Mouse (Mus musculus) liver, embryonic 13.5 days (tissue): ENCODE data around the gene Carns1. TPM values are rescaled to one million over a fixed set of nuclear protein-coding genes. Genes with fewer than 3 reads are reported as not detected.
A peak's percentile ranks its signal among the peaks of the same experiment; 100 is the strongest.

Experiments
- ATAC-seq: fragments of 200-750 bp; cut with Nextera tagmentation; 2 replicates; pipeline ENCODE4 v1.8.0; 2017; ENCODE audit warnings: low read depth, mild to moderate bottlenecking, moderate number of reproducible peaks, moderate library complexity
- DNase-seq: peaks from one replicate; pipeline ENCODE4 v3.0.0; 2022
- H3K27ac ChIP-seq: fragments of 300-500 bp; sonication (generic); 2 replicates; pipeline ENCODE4 v1.5.1; 2015; ENCODE audit warnings: moderate library complexity, mild to moderate bottlenecking, inconsistent platforms
- H3K27me3 ChIP-seq: fragments of 300-500 bp; sonication (generic); 2 replicates; pipeline ENCODE4 v1.6.1; 2015; ENCODE audit warnings: mild to moderate bottlenecking, inconsistent platforms
- H3K36me3 ChIP-seq: fragments of 300-500 bp; sonication (generic); 2 replicates; pipeline ENCODE4 v1.6.1; 2015; ENCODE audit warnings: mild to moderate bottlenecking, inconsistent platforms
- H3K4me1 ChIP-seq: fragments of 300-500 bp; sonication (generic); replicated peaks from 2 replicates; pipeline ENCODE4 v1.6.1; 2015; ENCODE audit warnings: inconsistent platforms
- H3K4me2 ChIP-seq: fragments of 300-500 bp; sonication (generic); 2 replicates; pipeline ENCODE4 v1.6.1; 2015; ENCODE audit warnings: inconsistent platforms, mild to moderate bottlenecking, moderate library complexity
- H3K4me3 ChIP-seq: fragments of 300-500 bp; sonication (generic); replicated peaks from 2 replicates; pipeline ENCODE4 v1.5.1; 2015; ENCODE audit warnings: mild to moderate bottlenecking, inconsistent platforms
- H3K9ac ChIP-seq: fragments of 300-500 bp; sonication (generic); 2 replicates; pipeline ENCODE4 v1.6.1; 2015; ENCODE audit warnings: mild to moderate bottlenecking, inconsistent platforms
- H3K9me3 ChIP-seq: fragments of 300-500 bp; sonication (generic); replicated peaks from 2 replicates; pipeline ENCODE4 v1.6.1; 2016; ENCODE audit warnings: inconsistent platforms
- WGBS: fragments of 180-500 bp; shearing (Covaris S2); methylation state at CpG from one replicate; pipeline ENCODE4 v1.1.7; 2015; ENCODE audit not compliant: insufficient replicate concordance; 5-methylcytosine and 5-hydroxymethylcytosine counted together
- microRNA-seq: library from miRNA; unstranded; fragments of <30 nt; microRNA quantifications from one replicate; pipeline ENCODE4, GENCODE M21; 2016
- polyA plus RNA-seq: library from polyadenylated mRNA; unstranded; fragments of >200 nt; fragmentation: Nextera tagmentation; extraction: Ambion mirVana; gene quantifications from 2 replicates; pipeline ENCODE4 v1.2.1, GENCODE M21; 2015

The Carns1 gene
- polyA plus RNA-seq, 1 experiment from 2014 or later: 0.43 TPM

GRCm38 (mm10) chr19:4114551-4114950 is 60.7 kb downstream of the Carns1 start:
- DNase-seq (no peak), ATAC-seq (no peak)
- no peak overlapping the region for H3K4me3 ChIP-seq
- peak overlapping the region; percentile 63; the same call in 1 of the 2 replicates for H3K9ac ChIP-seq
- H3K4me2 ChIP-seq: peak overlapping the region; percentile 51
- no peaks in the 10 kb centered on the region for H3K27me3 ChIP-seq
- peaks cover 36% of the 10 kb centered on the region for H3K4me1 ChIP-seq
- H3K36me3 ChIP-seq: peaks cover 55% of the 10 kb centered on the region
- 76% methylated on average over 10 of the region's 10 CpGs for WGBS
- H3K27ac ChIP-seq: peak overlapping the region; percentile 74; the same call in 1 of the 2 replicates
- H3K9me3 ChIP-seq: no peaks in the 10 kb centered on the region

Small RNAs within 50 kb of the gene (microRNA-seq; reads per million reads assigned to microRNA genes)
- gene Gm26115: not detected

Other genes starting within 250 kb of the Carns1 start
- 3.3 and 3.7 TPM in 2 replicates for gene Aldh3b1, start 245.7 kb downstream of the Carns1 start, polyA plus RNA-seq
- gene Unc93b1, start 240.3 kb downstream of the Carns1 start, polyA plus RNA-seq: 17.6 and 18.3 TPM in 2 replicates
- not detected in 2 replicates for gene Aldh3b3, start 216.8 kb downstream of the Carns1 start, polyA plus RNA-seq
- 0.30 and 0.45 TPM in 2 replicates for gene Aldh3b2, start 203.2 kb downstream of the Carns1 start, polyA plus RNA-seq
- gene Acy3, start 188.9 kb downstream of the Carns1 start, polyA plus RNA-seq: 9.5 and 10.2 TPM in 2 replicates
- 0.47 and 0.54 TPM in 2 replicates for gene Tbx10, start 182.7 kb downstream of the Carns1 start, polyA plus RNA-seq
- 13.8 and 15.9 TPM in 2 replicates for gene Nudt8, start 174.9 kb downstream of the Carns1 start, polyA plus RNA-seq
- gene Gm49405, start 174.9 kb downstream of the Carns1 start, polyA plus RNA-seq: 0.55 and 0.59 TPM in 2 replicates
- 0.80 and 0.82 TPM in 2 replicates for gene Doc2g, start 172.2 kb downstream of the Carns1 start, polyA plus RNA-seq
- 171 and 174 TPM in 2 replicates for gene Ndufv1, start 162.7 kb downstream of the Carns1 start, polyA plus RNA-seq
- gene Gstp1, start 137.5 kb downstream of the Carns1 start, polyA plus RNA-seq: 629 and 652 TPM in 2 replicates
- 7.7 and 11.2 TPM in 2 replicates for gene Gstp2, start 129.5 kb downstream of the Carns1 start, polyA plus RNA-seq
- 28.0 and 28.3 TPM in 2 replicates for gene Gstp3, start 115.9 kb downstream of the Carns1 start, polyA plus RNA-seq
- 0.43 and 0.67 TPM in 2 replicates for gene Cabp2, start 93.9 kb downstream of the Carns1 start, polyA plus RNA-seq
- 94.3 and 94.7 TPM in 2 replicates for gene Cdk2ap2, start 78.3 kb downstream of the Carns1 start, polyA plus RNA-seq
- gene Pitpnm1, start 75.5 kb downstream of the Carns1 start, polyA plus RNA-seq: 2.8 and 3.1 TPM in 2 replicates
- 37.7 and 38.9 TPM in 2 replicates for gene Aip, start 49.6 kb downstream of the Carns1 start, polyA plus RNA-seq
- gene Gpr152, start 35.7 kb downstream of the Carns1 start, polyA plus RNA-seq: 0.02 TPM in 1 of 2 replicates, not detected in the other
- 0.07 and 0.13 TPM in 2 replicates for gene Cabp4, start 31.4 kb downstream of the Carns1 start, polyA plus RNA-seq
- gene Coro1b, start 26.9 kb downstream of the Carns1 start, polyA plus RNA-seq: 70.7 and 72.6 TPM in 2 replicates
- 18.8 and 21.3 TPM in 2 replicates for gene Ptprcap, start 21.9 kb downstream of the Carns1 start, polyA plus RNA-seq
- gene Rps6kb2, start 12.1 kb downstream of the Carns1 start, polyA plus RNA-seq: 30.0 and 34.2 TPM in 2 replicates
- 3.7 TPM in 2 replicates for gene Tbc1d10c, start 15.8 kb upstream of the Carns1 start, polyA plus RNA-seq
- gene Ppp1ca, start 16.6 kb upstream of the Carns1 start, polyA plus RNA-seq: 517 and 527 TPM in 2 replicates
- 17.4 and 20.7 TPM in 2 replicates for gene Rad9a, start 26.2 kb upstream of the Carns1 start, polyA plus RNA-seq
- gene Clcf1, start 38.8 kb upstream of the Carns1 start, polyA plus RNA-seq: 0.35 and 0.46 TPM in 2 replicates
- not detected in 2 replicates for gene AC109138.7, start 38.9 kb upstream of the Carns1 start, polyA plus RNA-seq
- gene Pold4, start 56.4 kb upstream of the Carns1 start, polyA plus RNA-seq: 8.3 and 12.3 TPM in 2 replicates
- gene Ssh3, start 93.7 kb upstream of the Carns1 start, polyA plus RNA-seq: 1.3 and 1.7 TPM in 2 replicates
- 0.57 and 0.74 TPM in 2 replicates for gene Ankrd13d, start 107.7 kb upstream of the Carns1 start, polyA plus RNA-seq
- gene Grk2, start 130.7 kb upstream of the Carns1 start, polyA plus RNA-seq: 10.1 and 10.3 TPM in 2 replicates
- 10.9 and 15.4 TPM in 2 replicates for gene Kdm2a, start 222.8 kb upstream of the Carns1 start, polyA plus RNA-seq